Mouse (Mus musculus) B cell, adult 2 months (primary cell): ENCODE measurements around the gene Dcakd.
A peak's percentile ranks its signal among the peaks of the same experiment; 100 is the strongest.

Experiments
- DNase-seq, 2 experiments: peaks; one replicate each; pipeline ENCODE4 v3.0.0; 2022

Gene Dcakd

DNA sequence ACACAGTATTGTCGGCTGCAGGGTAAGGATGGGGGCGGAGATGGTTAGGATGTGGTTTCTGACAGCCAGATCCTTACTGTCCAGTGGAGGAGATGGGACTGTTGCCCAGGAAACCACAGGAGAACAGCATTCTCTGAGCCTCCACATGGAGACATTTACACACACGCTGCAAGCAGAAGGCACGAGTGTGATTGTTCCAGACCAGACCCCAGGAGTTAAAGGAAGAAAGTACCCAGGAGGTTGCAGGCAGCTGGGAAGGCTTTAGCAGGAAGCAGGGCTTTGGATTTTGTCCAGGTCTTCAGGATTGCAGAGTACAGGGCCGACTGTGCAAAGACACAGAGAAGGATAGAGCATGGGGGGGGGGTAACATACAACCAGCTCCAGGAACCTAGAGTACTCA lies 56.5 kb downstream of the Dcakd start:
- no peak for DNase-seq

DNA sequence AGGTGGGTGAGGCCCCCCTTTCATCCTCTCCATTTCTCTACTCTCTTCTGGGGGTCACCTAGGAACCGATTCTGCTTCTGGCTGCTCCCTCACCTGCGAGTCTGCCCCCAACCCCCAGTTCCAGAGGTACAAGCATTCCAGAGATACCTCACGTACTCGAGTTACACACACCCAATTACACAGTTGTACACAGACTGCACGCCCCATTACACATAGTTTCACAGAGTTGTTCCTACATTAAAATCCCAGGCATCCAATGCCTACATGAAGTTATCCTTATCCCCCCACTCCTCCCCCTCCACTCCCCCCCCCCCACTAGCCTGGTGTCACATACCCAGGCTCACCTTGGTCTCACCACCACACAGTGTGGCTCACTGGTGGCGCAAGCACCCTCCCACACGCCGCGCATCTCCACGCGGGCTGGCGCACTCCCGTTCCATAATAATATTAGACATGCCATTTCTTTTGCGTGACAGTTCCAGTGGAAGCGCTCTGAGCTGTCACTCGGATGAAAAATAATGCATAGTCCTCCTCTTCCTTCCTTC lies 63.5 kb downstream of the Dcakd start:
- DNase-seq: no peak

DNA sequence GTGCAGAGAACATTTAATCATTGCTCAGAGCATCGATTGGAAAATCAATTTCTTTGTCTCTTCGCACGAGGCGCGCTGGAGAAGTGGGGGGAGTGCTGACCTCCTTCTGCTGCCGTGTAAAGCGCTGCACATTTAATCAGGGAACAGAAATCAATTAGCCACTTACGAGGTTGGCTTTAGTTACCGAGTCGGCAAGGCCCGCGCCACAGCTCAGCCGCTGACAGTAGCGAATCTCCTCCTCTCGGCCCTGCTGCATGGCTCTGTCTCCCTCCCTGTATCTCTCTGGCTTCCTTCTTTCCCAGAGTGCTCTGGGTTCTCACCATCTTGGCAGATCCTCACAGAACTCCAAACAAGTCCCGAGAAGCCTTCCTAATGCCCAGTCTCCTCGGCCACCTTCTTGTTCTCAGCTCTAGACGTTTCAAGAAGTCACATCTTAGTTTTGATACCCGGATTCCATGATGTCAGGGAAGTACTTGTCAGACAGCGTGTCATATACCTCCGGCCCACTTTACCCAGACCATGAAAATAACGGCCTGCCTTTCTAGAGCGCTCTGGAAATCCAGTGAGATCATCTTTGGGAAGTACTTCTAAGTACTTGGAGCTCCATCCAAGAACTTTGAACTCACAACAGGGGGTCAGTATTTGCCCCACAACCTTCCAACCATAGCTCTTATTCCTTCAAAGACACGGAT lies 64.1 kb downstream of the Dcakd start:
- no peak for DNase-seq

GRCm38 (mm10) chr11:102963246-102963854 lies 64.8 kb downstream of the Dcakd start:
- no peak for DNase-seq

- DNase-seq: no peak
Observed at GRCm38 (mm10) chr11:102962861-102963245, 65.3 kb downstream of the Dcakd start.

- DNase-seq: no peak
Observed at GRCm38 (mm10) chr11:102961082-102961481, 67.1 kb downstream of the Dcakd start.

- no peak for DNase-seq
Observed at GRCm38 (mm10) chr11:102958870-102959269, 69.3 kb downstream of the Dcakd start.

GRCm38 (mm10) chr11:102958431-102958830 lies 69.7 kb downstream of the Dcakd start:
- no peak for DNase-seq

DNA sequence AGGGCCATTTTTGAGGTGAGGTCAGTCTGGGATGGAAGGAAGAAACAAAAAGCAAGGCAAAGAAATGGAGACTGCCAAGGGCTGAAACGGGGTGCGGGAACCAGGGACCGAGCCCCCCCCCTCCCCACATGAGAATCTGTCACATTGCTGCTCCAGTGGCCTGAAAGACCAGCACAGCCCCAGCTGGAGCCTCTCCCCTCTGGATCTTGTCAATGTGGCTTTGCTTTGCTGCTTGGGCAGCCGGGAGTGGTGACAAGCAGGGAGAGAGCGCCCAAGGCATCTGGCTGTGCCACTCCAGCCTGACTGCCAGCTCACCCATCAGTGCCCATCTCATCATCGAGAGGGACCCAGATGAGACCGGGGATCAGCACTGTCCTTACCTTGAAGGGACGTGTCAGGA lies 70.4 kb downstream of the Dcakd start:
- no peak for DNase-seq

GRCm38 (mm10) chr11:102956962-102957614 lies 71.0 kb downstream of the Dcakd start:
- DNase-seq: no peak

DNA sequence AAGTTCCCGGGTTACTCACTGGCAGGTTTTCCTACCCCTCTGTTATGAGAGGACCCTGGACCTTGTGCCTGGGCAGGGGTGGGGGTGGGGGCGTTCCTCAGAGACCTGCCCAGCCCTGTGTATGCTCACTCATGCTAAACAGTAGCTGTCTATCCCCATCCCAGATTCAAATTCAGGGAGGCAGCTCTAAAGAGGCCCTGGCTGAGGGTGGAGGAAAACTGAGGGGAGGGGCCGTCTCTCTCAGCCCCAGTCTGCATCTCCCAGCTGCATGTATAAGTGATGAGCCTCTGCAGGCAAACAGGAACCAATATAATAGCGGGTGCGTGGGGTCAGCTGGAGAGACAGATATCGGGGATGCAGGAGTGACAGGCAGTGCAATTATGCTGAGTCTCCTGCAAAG lies 75.2 kb downstream of the Dcakd start:
- no peak for DNase-seq

- peak; percentile 53 for DNase-seq
Observed at GRCm38 (mm10) chr11:102948043-102948961, 79.8 kb downstream of the Dcakd start.

GRCm38 (mm10) chr11:102946992-102947343 lies 81.2 kb downstream of the Dcakd start:
- no peak for DNase-seq

GRCm38 (mm10) chr11:102946265-102946991 lies 81.7 kb downstream of the Dcakd start, which contains the start of gene C1ql1:
TSS of gene C1ql1 (minus strand) at chr11:102946688.
- peak; percentile 80 to 82 for DNase-seq

DNA sequence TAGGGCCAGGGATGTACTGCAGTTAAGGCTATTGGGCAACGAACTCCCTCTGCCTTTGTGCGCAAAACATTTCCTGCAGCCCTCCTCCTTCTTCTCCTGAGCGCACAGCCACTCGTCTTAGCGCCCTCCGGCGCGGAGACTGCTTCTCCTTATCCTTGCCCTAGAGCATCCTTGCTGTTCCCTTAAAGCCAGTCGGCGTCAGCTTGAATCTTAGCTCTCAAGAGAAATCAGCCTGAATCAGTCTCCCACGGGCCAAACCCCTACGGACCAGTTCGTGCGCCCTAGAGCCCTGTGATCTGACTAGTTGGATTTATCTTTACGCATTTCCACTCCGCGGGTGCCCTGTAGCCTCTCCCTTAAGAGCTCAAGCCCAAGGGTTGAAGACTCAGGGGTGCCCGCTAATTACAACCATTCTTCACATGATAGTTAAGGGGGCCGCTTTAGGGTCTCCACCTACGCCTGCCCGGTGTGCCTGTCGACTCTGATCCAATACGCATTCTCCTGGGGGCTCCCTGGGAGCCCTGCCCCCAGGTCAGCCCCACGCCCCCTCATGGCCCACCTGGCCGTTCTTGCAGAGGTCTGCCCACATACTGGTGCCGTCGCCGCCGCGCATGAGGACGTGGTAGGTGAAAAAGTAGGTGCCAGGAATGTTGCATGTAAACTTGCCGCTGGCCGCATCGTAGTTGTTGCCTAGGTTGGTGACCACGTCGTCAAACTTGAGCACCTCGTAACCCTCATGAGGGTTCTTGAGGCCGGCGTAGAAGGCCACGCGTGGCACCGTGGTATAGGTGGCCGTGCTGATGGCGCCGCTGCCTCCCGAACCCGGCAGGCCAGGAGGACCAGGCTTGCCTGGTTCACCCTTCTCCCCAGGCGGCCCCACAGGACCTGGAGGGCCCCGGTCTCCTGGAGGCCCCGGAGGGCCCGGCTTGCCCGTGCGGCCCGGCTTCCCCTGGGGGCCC lies 82.5 kb downstream of the Dcakd start:
- DNase-seq: peak; percentile 19 to 27
